Mouse (Mus musculus): Measurements from ENCODE around the gene Ing3. TPM values are rescaled to one million over a fixed set of nuclear protein-coding genes. Genes with fewer than 3 reads are reported as not detected.

Ing3 gene
- polyA plus RNA-seq, 1 experiment from 2014 or later: 13.4 TPM

DNA sequence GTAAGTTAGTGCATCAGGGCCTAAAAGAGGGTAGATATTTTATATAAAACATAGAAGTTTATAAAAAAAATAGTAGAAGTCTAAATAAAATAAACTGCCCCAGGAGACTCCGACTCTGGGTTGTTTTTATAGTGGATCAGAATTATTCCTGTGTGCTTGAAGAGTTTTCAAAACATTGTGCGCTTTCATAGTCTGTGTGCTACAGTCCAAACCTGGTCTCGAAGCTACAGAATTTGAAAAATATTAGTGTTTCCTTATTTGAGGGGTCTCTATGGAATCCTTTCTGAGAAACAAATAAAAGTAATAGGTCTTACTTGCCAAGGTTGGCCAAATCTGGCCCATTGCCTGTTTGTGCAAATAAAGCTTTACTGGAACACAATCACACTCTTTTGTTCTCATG is 71.9 kb downstream of the Ing3 start:
- Histone ChIP-seq H3K79me2 (ENCODE audit: inconsistent target) (no peaks in the 10 kb centered on the region), H3K4me3 (ENCODE audit: inconsistent target) (no peak overlapping the region), H3K36me3 (ENCODE audit: inconsistent target) (no peaks in the 10 kb centered on the region), H3K27ac (no peak overlapping the region)
- 96% methylated on average over 3 of the region's 3 CpGs for WGBS (ENCODE audit: missing documents)

DNA sequence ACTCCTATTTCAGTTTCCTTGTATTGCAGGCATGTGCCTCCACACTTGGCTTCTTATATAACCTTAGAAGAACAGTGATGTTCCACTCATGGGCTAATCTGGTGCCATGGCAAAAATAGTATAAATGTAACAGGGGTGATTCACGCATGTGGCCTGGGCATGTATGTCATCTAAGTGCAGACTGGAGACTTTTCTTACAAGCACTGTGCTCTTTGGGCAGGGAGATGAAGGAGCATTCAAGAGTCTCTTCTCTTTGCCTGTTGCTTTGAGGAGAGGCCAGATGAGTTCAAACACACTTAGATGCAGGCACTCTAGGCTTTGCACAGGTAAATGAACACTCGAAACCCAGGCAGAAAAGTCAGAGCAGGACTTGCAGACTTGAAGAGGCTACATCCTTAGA is 74.8 kb downstream of the Ing3 start:
- H3K27ac ChIP-seq: no peak overlapping the region
- no peak overlapping the region for H3K4me3 ChIP-seq (ENCODE audit: inconsistent target)
- H3K79me2 ChIP-seq (ENCODE audit: inconsistent target): no peaks in the 10 kb centered on the region
- 100% methylated on average over 2 of the region's 2 CpGs for WGBS (ENCODE audit: missing documents)
- H3K36me3 ChIP-seq (ENCODE audit: inconsistent target): no peaks in the 10 kb centered on the region

Other genes starting within 250 kb of the Ing3 start
- gene Tspan12, start 97.1 kb upstream of the Ing3 start, polyA plus RNA-seq (2018): not detected in 3 replicates
- 0.33 to 2.0 TPM (median 1.5 TPM) in 3 replicates for gene Cped1, start 36.3 kb downstream of the Ing3 start, polyA plus RNA-seq (2018)

All from macrophage (primary cell).